Mouse (Mus musculus) mouse embryonic stem cell (cell line): ENCODE results near the gene Cenpu.

Experiments
- in situ Hi-C, 2 experiments: fragments of 300-500 bp; cut with MboI; formaldehyde crosslinking; loops; 1 replicate in 1 of 2; 3 replicates in 1 of 2; pipeline ENCODE4 v1.14.3; 2019 to 2020; ENCODE audit warnings: low sequenced_read_pairs in 2 of 2, low pct_unique_long_range_greater_than_20kb in 1 of 2, mixed read lengths in 1 of 2; ENCODE audit not compliant: unreplicated experiment in 1 of 2

The Cenpu gene

DNA sequence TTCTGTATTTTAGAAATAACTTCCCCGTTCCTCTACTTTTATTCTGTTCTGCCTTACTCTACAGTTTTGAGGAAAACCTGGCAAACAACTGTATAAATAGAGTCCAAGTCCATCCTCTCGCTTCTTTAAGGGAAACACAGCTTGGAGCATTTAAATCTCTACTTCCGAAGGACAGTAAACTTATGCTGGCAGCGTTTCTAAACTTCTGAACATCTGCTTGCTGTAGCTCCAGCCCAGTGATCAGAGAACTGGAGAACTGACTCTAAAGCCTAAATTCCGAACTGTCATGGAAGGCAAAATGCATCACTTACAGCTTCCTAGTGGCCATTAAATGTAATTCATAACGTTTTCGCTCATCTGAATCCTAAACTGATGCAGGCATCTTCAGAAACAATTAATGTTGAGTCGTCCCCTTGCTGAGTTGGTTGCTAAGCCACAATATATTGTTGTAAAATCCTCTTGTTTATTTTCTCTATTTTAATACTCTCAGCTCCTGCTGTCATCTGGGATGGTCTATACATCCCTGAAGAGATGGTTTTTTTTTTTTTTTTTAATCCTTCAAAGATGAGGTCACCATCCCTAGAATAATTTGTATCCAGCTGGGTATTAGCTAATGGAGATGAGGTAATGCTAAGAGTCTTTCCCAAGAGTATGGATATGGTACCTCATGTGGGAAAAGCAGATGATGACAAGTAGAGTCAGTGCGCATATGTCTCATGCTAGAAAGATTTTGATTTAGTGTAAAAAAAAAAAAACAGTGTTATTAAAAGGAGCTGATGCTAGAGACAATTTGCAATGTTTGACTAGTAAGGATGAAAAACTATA is 70.8 kb downstream of the Cenpu start:
- in situ Hi-C loops: no loop called here

DNA sequence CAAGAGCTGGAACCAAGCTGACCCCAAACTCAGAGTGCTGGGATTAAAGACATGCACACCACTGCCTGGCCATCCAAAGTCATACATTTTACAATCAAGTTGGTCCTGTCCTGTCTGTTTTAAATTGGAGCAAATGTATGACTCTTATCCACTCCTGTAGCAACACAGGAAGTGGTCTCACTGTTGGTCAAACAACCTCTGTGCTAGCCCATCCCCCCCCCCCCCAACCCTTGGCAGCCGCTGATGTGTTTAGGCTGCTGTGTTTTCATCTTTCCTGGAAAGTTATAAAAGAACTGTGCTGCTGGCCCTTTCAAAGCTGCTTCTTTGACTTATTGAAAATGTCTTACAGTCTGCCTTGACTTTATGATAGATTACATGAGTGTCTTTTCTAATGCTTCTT is 73.3 kb downstream of the Cenpu start:
- in situ Hi-C loops: no loop called here

DNA sequence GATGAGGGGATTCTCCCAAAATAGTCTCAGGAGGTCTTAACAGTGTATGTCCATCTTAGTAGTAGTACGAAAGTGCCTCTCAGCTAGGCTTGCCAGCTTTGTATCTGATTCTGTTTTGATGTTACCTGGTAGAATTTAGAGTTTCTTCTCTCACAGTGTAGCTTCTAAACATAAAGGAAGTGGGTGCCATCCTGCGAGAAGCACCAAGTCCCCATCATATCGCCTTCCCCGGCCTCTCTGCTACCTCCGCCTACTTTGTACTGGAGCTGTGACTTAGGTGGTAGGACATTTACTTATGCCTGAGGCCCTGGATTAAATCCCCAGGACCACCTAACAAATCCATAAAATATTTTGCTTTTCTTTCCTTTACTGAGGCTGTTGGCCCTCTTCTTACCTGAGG is 74.8 kb downstream of the Cenpu start:
- in situ Hi-C loops: no loop called here

DNA sequence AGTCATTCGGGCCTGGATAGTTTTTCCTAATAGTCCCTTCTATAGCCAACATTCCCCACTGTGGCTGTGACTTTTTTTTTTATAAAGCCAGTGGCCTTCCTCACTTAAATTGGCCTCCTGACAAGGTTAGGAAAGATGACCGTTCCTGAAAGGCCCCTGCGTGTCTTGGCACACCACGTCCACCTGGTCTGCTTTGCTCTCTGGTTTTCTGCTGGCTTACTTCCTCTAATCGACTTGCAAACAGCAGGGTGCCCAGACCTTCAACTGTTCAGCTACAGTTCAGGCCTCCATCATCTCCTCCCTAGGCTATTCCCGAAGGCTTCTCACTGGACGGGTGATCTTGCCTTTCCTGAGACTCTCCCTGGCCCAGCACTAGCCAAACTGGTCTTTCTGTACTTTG is 76.1 kb downstream of the Cenpu start:
- in situ Hi-C loops: no loop called here

DNA sequence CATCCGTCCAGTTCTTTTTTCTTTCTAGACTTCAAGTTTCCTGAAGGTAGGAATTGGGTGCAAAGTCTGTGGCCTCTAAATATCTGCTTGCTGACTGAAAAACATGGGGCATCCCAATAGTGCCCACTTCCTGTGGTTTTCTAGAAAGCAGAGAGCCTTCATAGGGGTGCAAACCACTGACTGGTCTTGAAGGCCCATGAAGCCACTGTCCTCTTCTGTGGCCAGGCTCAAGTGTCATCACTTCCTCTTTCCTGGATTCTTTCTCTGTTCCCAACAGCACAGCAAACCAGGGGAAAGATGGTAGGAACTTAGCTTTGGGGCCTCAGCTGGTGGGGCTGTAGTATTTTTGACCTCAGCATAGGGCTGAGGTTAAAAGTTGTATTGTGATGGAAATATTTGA is 76.8 kb downstream of the Cenpu start:
- in situ Hi-C loops: no loop called here
